Mouse (Mus musculus): ENCODE results near the gene Hs6st3.

Gene Hs6st3

DNA sequence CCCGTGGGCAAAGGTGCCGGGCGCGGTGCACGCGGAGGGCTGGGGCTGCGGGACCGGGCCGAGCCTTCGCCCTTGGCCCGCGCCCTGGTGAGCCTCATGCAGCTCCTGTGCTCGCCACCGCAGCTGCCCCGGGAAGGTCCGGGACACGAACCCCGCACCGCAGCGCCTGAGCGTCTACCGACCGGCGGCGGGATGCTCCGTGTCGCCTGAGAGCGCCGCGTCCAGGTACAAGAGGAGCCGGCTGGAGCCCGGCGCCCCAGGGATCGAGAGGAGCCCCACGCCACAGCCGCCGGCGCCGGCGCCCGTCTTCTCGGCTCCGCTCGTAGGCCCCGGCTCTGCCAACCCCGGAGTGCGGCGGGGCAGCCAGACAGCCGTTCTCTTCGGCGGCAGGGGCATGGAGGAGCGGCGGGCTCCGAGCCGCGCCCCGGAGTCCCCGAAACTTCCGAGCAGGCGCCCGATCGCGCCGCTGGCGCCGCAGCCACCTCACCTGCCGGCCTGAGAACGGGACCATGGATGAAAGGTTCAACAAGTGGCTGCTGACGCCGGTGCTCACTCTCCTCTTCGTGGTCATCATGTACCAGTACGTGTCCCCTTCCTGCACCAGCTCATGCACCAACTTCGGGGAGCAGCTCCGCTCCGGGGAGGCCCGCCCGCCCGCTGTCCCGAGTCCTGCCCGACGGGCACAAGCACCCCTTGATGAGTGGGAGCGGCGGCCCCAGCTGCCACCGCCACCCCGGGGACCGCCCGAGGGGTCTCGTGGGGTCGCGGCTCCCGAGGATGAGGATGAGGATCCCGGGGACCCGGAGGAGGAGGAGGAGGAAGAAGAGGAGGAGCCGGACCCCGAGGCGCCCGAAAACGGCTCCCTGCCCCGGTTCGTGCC, at the start of gene Hs6st3:
Hs6st3 (plus strand) TSS at position 436 of the 880 bp plus-strand sequence.
- DNase-seq (ENCODE audit: extremely low read depth, insufficient read length, low spot score) = no peak

DNA sequence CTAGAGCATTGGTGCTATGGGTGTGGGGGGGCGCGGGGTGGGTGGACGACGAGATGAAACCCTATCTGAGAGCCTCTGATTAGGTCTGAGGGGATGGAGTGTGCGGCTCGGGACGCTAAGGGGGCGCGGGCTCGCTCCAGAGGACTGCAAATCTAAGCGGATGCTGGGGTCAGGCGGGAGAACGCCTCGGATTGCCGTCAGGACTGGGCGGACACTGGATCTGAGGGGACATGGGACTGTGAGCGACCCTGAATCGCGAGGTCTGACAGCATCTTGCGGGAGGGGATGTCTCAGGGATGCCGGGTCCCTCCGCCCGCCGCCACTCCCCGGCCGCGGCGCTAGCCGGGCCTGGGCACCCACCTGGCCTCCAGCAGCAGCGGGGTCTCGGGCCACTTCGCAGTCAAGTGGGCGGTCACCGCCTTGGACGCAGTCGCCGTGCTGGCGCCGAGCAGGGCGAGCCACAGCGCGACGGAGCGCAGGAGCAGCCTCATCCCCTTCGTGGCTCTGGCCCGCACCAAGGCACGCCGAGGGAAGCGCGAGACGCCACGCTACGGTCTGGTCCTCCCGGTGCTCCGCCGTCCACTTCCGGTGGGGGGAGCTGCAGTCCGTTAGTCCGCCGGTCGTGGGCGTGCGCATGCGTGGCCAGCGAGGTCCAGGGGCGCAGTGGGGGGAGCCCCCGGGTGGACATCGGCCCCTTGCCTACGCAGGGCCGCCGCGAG, 39.1 kb upstream of the Hs6st3 start, which contains the start of gene Uggt2:
Uggt2 (minus strand) TSS at position 580 of the 719 bp plus-strand sequence.
- peak; percentile 85 for DNase-seq (ENCODE audit: extremely low read depth, insufficient read length, low spot score)

DNA sequence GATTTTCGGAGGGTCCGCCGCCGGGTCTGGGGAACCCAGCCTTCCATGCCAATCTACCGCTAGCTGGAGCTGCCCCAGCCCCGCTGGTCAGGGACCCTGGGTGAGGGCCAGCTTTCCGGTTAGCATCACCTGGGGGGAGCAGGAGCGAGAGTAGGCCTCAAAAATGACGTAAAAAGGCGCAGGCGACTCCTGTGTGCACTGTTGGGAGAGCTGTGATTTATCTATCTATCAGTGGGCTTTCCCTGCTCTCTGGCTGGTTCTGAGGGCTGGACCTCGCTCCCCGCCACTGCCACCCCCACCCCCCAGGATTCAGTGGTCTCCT, 38.6 kb upstream of the Hs6st3 start:
- no peak for DNase-seq (ENCODE audit: extremely low read depth, insufficient read length, low spot score)

DNA sequence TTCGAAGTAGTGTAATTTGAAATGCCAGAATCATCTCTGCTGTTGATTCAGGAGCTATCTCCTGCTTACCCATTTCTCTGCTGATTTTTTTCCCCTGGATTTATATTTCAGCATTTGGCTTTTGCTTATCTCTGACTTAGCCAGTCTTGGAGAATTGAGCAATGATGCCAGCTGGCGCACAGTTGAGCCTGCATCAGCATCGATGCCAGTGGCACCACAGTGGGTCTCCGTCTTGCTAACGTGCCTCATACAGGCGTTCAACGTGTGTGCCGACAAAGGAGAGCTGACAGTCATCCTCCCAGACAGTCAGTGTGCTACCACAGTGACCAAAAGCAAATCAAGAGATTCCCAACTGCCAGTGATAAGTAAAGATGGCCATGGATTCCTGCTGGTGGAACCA, 30.6 kb upstream of the Hs6st3 start:
- no peak for DNase-seq (ENCODE audit: extremely low read depth, insufficient read length, low spot score)

DNA sequence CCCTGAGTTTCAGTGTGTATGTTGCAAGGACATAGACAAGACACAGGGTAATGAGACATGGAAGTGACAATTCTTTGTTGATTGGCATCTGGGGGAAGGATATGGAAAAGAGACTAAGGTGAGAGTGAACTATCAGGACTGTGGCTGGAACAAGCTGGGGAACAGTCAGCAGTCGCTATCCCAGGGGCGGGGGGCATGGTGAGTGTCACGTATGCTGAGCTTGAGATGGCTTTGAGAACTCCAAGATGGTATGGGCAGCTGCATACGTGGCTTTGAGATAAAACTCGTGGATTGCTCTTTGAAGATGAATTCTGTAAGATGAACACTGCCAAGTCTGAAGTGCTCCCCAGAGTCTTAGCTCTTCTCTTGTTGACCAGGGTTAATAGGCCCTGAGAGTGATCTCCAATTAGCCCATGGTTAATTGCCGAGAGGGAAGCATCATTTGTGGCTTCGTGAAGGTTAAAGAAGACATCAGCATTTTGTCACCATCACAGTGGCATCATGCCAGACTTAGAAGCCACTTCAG, 29.3 kb upstream of the Hs6st3 start:
- DNase-seq (ENCODE audit: extremely low read depth, insufficient read length, low spot score) = no peak

DNA sequence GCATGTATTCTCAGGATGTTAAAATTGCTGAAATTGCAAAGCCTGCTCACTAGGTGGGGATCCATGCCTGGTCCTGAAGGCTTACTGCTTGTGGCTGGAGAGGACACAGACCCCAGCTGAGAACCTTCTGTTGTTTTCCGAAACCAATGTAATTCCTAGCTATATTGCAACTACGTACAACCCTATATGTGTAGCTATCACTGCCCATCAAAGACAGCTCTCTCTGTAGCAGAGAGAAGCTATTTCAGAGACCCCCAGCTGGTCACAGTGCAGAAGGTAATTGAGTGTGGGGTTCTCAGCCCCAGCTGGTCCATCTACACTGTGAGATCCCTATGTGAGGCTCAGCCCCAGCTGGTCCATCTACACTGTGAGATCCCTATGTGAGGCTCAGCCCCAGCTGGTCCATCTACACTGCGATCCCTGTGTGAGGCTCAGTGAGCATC, 28.3 kb upstream of the Hs6st3 start:
- no peak for DNase-seq (ENCODE audit: extremely low read depth, insufficient read length, low spot score)

DNA sequence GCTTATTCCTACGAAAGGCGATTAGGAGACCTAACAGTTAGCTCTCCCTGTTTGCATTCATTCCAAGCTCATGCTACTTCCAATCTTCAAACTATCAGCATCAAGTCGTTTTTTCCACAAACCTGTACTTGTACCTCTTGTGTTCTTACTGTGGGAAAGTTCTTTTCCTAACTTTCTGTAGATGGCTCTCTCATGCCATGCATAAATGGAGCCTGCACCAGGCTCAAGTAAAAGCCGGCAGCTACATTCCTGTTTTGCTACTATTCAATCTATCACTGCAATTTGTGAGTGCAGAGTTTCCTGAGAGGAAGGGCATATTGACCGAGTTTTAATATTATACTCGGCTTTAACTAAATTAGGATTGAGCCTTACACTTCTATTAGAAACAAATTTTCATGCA, 25.6 kb upstream of the Hs6st3 start:
- no peak for DNase-seq (ENCODE audit: extremely low read depth, insufficient read length, low spot score)

DNA sequence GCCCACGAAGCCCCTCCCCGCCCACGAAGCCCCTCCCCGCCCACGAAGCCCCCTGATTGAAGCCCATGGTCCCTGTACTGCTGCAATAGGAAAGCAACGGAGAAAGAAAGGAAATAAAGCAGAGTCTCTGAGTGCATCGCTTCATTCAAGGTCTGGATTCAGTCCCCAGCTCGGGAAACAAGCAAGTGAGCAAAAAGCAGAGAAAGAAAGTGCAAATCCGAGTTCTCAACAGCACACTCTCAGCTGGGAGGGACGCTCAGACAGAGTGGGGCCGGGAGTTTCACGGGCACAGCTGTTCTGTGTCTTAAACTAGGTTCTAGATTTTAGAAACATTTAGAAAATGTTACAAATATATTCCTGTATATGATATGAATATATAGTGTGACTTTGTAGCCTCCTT, 14.6 kb upstream of the Hs6st3 start:
- no peak for DNase-seq (ENCODE audit: extremely low read depth, insufficient read length, low spot score)

DNA sequence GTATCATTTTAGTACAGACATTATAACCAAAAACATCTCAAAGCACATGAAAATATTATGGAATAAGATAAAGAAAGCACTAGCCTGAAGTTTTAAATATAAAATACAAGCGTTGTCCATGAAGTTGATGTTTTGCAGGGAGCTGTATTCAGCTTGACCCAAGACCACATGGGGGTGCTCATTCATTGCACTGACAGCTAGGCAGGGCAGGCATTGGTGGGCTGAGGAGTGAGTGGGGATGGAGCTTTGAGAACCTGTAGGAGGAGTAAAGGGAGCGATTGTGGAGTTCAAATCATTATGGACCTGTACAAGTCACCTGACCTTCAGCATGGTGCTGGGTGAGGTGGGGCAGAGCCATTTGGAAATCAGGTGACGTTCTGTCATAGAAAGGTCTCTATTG, 14.1 kb upstream of the Hs6st3 start:
- DNase-seq (ENCODE audit: extremely low read depth, insufficient read length, low spot score) = no peak

DNA sequence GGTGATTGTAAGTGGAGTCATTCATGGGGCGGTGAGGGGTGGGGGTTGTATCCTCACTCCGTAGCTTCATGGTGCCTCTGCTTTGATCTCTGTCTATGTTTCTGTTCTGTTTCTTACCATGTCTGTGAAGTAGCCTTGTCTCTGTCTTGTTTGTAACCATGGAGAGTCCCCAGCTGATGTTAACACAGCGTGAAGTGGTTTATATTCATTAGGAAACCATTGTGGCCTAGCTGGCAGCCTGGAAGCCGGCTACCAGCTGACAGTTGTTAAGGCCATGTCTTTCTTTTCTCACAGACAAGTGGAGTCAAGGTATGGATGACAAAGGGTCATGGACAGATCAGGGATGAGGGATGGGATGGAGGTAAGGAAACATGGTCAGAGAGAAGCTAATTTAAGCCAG, 12.3 kb upstream of the Hs6st3 start:
- DNase-seq (ENCODE audit: extremely low read depth, insufficient read length, low spot score) = no peak

DNA sequence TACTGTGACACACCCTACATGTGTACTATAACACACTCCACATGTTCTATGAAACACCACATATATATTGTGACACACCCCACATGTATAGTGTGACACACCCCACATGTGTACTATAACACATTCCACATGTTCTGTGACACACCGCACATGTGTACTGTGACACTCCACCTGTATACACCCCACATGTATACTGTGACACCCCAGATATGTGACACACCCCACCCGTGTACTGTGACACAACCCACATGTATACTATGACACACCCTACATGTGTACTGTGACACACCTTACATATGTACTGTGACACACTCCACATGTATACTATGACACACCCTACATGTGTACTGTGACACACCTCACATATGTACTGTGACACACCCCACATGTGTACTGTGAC, 10.8 kb upstream of the Hs6st3 start:
- DNase-seq (ENCODE audit: extremely low read depth, insufficient read length, low spot score) = no peak

DNA sequence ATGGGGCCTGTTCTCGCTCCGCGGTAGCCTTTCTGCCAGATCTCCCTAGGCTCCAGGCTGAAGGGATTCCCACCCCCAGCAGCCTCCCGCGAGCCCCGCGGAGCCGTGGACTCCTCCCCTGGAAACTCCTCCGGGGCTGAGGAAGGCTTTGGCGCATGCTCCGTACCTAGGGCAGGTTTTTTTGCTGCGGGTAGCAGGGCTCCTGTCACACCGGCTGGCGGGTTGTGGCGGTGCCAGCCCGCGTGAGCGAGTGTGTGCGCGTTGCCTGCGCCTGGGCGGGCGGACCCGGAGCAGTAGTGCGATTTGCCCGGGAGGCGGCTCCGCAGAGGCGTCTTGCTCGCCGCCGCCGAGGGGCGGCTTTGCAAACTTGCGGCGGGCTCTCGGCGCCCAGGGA, 632 bp upstream of the Hs6st3 start:
- no peak for DNase-seq (ENCODE audit: extremely low read depth, insufficient read length, low spot score)

DNA sequence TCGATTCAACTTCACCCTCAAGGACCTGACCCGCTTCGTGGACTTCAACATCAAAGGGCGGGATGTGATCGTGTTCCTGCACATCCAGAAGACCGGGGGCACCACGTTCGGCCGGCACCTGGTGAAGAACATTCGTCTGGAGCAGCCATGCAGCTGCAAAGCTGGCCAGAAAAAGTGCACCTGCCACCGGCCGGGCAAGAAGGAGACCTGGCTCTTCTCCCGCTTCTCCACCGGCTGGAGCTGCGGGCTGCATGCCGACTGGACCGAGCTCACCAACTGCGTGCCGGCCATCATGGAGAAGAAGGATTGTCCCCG, 602 bp downstream of the Hs6st3 start:
- no peak for DNase-seq (ENCODE audit: extremely low read depth, insufficient read length, low spot score)

DNA sequence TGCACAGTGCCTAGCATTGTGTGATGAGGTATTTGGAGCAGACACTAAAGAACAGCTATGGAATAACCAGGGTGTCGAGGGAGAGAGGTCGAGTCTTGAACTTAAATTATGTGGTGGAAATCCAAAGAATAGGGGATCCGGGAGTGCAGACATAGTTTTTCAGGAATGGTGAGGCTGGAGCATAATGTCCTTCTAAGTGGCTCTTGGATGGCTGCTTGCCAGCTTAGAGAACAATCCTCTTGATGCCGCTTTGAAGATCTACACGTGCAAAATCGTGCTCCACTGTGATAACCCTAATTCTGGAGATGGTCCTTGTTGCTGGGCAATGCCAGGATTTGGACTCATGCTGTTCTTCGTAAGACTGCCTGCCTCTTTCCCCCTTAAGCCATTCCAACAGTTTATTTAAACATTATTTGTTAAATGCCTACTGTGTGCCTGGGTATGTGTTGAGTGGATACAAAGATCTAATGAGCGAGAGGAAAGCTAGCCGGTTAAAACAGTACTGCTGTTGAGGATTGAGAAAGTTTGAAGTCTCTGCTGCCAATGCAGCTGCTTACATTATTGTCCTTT, 1.3 kb downstream of the Hs6st3 start:
- DNase-seq (ENCODE audit: extremely low read depth, insufficient read length, low spot score) = no peak

DNA sequence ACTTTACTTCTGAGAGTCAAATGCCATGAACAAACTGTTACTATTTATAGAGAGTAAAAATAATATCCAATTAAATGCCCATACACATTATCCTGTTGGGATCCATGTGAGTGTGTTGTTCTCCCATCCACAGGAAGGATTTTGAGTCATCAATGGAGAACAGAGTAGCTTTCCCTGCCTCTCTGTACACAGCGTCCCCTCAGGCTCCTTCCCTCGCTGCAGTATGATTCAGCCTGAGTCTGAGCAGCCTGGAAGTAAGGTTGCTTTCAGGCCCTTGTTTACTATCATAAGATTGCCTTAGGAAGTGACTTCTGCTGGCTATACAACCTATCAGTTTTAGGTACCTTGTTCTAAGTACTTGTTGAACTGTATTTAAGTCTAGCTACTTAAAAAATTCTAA, 14.9 kb downstream of the Hs6st3 start:
- no peak for DNase-seq (ENCODE audit: extremely low read depth, insufficient read length, low spot score)

DNA sequence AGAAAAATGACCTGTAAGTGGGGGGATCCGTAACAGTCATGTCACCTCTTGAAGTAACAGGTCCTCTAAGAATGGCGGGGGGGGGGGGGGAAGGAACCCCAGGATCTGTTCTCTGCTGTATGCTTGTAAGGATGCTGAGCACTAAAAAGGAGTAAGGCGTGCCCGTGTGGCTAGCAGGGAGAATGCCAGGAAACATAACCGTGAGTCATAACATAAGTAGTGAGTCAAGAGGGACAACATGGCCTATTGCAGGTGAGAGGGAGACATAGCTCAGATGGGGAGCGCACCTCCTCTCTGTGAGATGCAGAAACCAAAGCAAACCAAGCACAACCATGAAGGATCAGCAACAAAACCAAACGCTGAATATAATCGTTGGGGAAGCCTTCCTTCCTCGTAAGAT, 55.8 kb downstream of the Hs6st3 start:
- no peak for DNase-seq (ENCODE audit: extremely low read depth, insufficient read length, low spot score)

DNA sequence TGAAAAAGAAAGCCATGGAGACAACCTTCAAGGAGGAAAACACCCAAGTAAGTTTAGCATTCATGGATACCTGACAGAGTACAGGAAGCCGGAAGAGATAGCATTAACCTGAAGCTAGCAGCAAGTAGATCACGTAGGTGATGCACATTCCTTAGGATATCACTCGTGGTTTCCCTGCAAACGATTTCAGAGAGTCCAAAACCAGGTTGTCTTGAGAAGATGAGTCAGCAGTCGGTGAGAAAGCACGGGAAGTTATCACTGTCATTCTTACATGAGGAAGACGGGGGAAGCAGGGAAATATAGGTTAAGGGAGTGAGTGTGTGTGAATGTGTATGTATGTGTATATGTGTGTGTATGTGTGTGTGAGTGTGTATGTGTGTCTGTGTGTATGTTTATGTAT, 65.4 kb downstream of the Hs6st3 start:
- no peak for DNase-seq (ENCODE audit: extremely low read depth, insufficient read length, low spot score)

DNA sequence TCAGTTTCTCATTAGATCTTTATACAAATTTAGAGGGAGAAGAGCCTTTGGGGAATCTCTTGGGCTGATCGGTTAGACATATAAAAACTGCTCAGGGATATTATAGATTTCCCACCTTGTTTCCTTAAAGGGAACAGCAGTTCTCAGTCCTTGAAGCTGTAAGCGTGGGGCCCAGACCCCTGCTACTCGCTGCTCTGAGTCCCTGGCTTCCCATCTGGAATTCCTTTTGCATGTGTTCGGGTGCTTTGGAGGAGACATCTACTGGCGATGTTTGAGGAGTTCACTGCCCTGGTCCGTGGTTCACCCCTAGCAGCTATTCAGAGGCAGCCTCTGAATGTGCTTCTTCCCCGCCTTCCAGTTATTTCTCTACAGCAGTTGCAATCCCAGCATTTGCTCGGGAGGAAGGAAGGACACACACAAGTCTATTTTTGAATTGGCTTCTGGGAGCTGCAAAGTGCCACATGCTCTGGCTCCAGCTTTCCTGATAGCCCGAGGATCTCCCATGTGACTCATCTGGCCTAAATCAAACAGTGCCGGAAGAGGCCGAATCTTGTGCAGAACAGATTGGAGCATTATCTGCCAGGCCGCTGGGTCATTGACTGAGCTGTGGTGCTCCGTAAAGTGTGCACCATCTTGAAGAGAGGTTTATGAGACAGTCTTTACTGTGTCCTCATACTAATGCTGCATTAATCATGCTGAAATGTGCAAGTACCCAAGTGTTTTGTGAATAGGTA, 77.6 kb downstream of the Hs6st3 start:
- DNase-seq (ENCODE audit: extremely low read depth, insufficient read length, low spot score) = no peak

DNA sequence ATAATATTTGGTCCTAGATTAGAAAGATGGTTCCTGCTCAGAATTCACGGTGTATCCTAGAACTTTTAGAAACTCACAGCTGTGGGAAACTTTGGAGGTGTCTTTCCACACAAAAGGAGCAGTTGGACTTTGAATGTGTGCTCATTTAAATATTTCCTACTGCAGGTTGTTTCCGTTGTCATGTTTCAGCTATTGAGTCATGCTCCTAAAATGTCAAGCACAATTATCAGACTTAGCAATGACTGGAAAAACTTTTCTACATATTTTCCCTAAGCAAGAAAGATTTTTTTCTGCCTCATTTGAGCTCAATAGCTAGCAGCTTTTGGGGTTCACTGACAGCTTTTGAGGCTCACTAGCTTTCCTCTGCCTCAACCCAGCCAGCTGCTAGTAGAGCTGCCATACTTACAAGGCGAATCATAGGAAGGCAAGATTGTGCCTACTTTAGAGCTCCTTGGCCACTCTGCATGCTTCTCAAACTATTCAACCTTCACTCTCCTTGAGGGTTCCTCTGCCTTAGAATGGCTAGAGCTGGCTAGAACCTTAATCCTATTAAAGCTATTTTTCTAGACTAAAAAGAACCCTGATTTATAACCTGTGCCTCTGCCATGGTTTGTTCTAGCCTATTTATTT, 89.7 kb downstream of the Hs6st3 start:
- DNase-seq (ENCODE audit: extremely low read depth, insufficient read length, low spot score) = no peak

DNA sequence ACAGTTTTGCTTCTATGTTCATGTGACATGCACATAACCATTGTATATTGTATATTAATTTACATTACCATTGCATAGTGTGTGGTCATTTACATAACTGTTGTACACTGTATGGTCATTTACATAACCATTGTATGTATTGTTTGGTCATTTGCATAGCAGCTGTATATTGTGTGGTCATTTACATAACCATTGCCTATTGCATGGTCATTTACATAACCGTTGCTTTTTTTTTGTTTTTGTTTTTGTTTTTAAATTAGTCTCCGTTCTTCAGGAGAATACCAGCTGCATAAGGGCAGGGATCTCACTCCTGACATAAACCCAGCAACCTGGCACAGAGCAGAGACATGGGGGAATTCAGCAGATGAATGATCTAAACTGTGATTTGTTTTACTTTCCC, 95.5 kb downstream of the Hs6st3 start:
- no peak for DNase-seq (ENCODE audit: extremely low read depth, insufficient read length, low spot score)

DNA sequence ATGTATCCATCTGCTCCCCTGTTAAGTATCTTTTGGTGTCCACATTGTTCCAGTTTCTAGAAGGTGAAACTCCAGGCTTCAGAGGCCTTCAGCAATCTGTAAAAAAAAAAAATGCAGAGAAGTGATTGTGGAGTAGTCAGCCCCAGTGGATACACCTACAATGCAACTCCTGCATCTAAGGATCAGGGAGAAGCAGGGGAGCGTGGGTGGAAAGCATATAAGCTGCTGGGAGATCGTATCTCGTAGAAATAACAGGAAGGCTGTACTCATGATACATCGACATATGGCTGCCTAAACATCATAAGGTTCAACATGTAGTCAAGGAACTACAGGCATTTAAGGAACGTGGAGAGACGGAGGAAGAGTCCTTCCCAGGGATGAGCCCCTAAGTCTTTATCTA, 109.0 kb downstream of the Hs6st3 start:
- DNase-seq (ENCODE audit: extremely low read depth, insufficient read length, low spot score) = no peak
